Mouse (Mus musculus) T-helper 2 cell (primary cell): ENCODE results near the gene Oasl2.
"Not testable (repeated sequence)": the region's sequence is repeated elsewhere in the genome, so short reads cannot be mapped to it uniquely, and the experiment has no call there.

ENCODE experiments used
- in situ Hi-C: fragments of 300-600 bp; cut with MboI, MseI; formaldehyde crosslinking; loops from one replicate; pipeline ENCODE4 v1.15.1; 2025; ENCODE audit warnings: high pct_unique_total_duplicates

Oasl2 gene

DNA sequence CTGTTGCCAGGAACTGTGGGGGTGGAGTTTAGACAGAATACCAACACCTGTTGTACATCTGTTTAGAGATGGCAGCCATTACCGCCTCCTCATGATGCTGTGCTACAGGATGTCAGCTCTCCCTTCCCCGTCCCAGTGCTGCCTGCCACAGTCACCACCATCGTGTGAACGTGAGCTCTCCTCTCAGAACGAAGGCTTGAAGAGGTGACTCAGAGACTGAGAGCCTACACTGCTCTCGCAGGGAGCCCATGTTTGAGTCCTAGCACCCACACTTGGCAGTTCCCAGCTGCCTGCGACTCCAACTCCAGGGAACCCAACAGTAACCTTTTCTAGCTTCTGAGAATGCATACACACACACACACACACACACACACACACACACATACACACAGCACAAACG, 18.1 kb downstream of the Oasl2 start:
- in situ Hi-C loops, result no loop called here

DNA sequence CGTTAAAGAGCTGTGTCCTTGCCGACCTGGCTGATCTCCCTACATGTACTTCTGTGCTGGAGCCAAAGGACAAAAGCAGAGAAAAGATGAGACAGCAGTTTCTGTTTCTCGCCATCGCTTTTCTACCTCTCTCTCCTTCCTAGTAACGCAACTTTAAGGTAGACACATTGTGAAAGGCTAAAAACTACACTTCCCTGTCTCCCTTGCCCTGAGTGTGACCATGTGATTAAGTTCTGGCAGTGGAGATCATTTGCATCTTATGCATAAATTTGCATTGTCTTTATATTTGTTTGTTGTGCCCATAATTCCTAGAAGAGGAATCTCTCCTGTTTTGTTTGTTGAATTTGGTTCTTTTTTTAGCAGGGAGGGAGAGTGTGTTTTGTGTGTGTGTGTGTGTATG, 19.1 kb downstream of the Oasl2 start:
- in situ Hi-C loops, result no loop called here

DNA sequence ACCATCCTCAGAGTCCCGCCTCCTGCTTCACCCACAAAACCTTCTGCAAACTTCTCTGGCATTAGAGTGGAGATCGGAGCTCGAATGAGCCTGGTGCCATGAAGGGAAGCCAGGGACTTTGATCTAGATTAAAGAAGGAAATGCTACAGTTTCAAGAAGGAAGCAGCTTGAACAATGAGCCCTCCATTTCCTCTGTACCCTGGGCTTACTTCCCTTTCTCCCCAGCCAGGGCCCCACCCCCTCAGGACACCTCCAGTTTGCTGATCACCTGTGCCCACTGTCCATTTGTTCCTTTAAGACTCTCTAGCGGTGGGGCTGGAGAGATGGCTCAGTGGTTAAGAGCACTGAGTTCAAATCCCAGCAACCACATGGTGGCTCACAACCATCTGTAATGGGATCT, 20.0 kb downstream of the Oasl2 start:
- in situ Hi-C loops, result no loop called here

DNA sequence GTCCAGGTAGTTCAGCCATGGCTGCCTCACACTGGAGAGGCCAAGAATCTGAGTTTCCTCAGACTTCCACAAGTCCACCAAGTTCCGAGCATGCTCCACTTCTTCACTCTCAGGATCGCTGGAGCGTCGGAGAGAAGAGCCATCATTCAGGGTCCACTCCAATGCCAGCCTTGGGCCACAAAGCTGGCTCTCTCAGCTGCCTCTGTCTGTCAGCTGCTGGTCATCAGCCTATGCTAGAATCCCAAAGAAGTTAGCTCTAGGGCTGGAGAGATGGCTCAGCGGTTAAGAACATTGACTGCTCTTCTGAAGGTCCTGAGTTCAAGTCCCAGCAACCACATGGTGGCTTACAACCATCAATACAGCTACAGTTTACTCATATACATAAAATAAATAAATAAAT, 20.6 kb downstream of the Oasl2 start:
- in situ Hi-C loops, result not testable (repeated sequence)

DNA sequence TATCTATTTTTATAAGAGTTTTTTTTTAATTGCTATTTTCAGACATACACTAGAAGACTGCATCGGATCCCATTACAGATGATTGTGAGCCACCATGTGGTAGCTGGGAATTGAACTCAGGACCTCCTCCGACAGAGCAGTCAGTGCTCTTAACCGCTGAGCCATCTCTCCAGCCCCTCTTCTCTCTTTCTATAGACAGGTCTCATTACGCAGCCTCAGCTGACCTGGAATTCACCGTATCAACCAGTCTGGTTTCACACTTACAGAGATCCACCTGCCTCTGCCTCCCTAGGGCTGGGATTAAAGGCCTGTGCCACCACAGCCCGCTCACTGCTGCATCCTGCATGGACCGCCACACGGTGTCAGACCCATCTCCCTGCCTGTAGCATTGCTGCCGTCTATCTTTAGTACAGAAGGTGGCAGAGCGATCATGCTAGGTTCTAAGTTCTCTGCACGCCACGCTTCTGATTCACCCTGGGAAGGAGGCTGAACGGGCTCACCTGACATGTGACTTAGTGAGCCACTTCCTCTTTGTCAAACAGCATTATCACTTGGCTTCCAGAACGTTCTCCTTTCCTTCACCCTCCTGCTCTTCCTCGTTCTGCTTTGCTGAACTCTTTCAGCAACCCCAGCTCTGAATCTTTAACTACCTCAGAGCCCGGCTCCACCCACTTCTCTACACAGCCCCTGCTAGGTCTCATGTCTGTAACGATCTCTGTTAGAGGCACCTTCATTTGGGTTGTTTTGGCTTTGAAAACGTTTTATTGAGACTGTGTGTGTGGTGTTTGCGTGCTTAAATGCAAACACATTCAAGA, 25.0 kb downstream of the Oasl2 start:
- in situ Hi-C loops, result no loop called here

DNA sequence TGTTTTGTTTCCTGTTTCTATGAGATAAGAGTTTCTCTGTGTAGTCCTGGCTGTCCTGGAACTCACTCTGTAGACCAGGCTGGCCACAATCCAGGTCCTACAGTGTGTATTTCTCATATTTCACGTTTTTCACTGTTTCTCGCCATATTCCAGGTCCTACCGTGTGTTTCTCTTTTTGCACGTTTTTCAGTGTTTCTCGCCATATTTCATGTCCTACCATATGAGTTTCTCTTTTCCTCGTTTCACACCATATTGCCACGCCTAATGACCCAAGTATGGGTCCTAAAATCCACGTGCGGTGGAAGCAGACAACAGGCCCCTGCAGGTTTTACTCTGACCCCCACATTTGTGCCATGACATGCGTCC, 25.6 kb downstream of the Oasl2 start:
- in situ Hi-C loops, result no loop called here

DNA sequence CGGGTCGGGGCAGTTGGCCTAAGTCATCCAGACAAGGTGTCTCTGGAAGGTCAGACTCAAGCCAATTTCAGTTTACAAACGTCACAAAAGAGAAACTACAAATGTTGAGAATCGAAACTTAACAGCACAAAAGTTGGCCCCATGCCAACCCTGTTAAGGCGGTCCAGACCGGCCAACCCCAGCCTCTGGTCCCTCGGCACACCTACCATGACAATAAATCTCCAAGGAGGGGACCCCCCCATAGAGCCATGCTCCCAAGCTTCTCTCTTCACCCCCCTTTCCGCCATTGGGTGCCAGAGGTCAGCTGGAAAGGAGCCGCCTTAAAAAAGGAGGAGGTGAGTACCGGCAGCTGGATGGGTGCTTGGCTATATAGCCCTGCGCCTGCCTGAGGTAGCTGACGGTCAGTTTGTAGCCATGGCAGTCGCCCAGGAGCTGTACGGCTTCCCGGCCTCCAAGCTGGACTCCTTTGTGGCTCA, 26.3 kb downstream of the Oasl2 start, which contains the start of gene Oasl1:
Oasl1 (plus strand) TSS at position 243 of the 476 bp plus-strand sequence.
- in situ Hi-C loops, result no loop called here

DNA sequence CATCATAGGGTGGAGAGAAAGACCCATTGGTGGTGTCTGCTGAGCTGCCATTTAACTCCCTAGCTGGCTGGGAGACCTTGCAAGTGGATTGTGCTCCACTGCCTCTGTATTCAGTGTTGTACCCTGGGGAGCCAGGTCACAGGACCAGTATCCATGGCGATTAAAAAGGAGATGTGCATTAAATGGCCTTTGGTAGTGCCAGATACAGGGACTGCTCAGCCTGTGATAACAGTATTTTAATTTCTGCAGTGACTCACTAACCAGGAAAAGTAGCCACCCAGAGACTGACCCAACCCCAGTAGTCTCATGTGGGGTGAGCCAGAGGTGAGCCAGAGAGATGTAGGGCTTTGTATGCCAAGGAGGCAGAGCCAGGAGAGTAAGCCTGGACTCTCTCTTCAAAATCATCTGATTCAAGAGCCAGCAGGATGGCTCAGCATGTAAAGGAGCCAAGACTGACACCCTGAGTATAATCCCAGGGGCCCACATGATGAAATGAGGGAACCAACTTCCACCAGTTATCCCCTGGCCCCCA, 29.5 kb downstream of the Oasl2 start:
- in situ Hi-C loops, result no loop called here

DNA sequence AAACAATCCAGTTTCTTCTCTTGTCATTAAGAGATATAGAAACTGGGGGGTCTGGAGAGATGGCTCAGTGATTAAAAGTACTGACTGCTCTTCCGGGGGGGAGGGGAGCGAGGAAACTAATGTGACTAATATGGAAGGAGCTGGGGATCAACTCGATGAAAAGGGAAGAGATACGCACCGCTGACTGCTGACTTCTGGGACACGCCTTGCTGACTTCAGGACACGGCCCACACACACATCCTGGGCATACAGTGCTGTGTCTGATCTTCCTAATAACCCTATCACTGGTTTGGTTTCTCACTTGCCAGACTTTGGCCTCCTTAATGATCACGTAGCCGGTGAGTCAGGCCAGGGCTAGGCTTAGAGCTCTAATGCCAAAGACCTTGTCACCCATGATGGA, 30.0 kb downstream of the Oasl2 start:
- in situ Hi-C loops, result no loop called here

DNA sequence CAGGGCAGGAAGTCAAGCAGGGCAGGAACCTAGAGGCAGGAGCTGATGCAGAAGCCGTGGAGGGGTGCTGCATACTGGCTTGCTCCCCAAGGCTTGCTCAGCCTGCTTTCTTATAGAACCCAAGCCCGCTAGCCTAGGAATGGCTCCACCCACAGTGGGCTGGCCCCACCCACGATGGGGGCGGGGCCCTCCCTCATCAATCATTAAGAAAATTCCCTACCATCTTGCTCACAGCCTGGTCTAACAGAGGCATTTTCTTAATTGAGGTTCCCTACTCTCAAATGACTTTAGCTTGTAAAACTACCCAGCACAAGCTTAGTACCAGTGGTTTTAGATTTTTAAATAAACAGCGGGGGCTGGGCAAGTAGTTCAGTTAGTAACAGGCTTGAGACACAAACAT, 34.9 kb downstream of the Oasl2 start:
- in situ Hi-C loops, result no loop called here

DNA sequence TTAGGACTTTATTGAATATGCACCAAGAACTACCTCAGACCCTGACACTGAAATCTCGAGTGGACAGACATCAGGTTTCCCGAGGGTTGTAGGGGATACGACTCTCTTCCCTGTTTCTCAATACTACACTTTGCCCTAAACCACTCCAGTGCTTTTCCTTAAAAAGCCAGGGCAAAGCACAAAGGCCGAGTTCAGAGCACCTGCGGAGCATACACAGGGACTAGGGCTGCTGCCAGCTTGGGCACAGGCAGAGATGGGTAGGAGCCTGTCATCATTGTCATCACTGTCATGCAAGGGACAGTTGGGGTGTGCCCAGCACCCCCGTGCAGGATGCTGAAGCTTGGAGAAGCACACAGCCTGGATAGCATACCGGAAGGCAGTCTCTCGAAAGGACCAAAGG, 36.5 kb downstream of the Oasl2 start:
- in situ Hi-C loops, result no loop called here

DNA sequence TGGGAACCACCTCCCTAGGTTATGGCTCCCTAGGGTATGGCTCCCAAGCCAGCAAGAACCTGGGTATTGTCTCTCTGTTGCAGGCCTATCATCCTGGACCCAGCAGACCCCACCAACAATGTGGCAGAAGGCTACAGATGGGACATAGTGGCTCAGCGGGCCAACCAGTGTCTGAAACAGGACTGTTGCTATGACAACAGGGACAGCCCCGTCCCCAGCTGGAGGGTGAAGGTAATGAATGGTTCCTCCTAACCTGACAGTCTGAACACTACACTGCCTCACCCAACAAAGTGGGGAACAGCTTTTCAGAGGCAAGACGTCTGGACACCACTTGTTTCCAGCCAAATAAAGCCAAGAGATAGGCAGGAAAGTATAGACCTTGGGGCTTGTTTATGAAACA, 39.1 kb downstream of the Oasl2 start:
- in situ Hi-C loops, result no loop called here

DNA sequence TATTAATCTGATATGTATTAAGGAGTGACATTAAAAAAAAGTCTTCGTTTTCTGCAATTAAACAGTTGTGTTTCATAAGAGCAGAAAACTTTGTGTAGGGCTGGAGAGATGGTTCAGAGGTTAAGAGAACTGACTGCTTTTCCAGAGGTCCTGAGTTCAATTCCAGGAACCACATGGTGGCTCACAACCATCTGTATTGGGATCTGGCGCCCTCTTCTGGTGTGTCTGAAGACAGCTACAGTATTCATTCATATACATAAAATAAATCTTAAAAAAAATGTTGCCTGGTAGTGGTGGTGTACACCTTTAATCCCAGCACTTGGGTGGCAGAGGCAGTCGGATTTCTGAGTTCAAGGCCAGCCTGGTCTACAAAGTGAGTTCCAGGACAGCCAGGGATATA, 44.4 kb downstream of the Oasl2 start:
- in situ Hi-C loops, result not testable (repeated sequence)

DNA sequence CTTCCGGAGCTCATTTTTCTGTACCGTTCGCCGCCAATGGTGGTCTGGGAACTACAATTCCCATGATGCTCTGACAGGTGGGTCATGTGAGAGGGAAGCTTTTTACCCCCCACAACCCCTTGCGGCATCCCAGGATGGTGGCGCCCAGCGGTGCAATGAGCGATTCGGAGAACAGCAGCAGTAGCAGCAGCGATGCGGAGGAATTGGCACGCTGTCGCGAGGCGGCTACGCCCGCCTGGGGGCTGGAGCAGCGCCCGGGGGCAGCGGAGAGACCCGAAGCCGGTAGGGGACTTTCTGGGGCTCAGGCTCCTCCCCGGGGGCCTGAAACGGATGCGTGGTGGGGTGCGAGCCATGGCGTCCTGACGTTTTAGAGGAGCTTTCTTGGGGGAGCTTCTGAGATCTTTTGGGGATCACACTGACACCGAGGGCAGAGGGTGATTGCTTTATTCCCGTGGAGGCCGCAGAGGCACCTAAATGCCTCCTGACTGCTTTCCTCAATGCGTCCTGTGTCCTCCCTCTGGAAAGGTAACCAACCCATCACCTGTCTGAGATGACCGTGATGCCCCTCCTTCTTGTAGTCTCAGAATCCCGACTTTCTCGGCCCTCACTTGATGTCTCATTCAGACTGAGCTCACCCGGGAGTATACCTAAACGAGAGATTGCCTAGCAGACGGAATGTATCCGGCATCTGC, 45.5 kb downstream of the Oasl2 start, which contains the start of gene 2210016L21Rik:
2210016L21Rik (plus strand) TSS at position 85 of the 692 bp plus-strand sequence.
- in situ Hi-C loops, result no loop called here

DNA sequence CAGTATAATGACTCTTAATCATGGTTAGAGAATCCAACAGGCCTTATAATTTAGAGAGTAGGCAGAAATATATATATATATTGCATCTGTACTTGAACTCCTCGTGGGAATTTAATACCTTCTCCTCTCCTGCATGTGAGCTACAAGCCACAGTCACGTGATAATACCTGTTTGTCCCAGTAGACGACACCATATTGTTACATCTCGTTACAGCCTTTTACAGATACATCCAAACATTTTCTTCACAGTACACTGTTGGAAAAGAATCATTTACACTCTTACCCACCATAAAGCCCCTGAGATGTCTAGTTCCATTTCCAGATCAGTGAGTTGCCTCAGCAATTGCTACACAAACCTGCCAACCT, 46.0 kb downstream of the Oasl2 start:
- in situ Hi-C loops, result no loop called here

DNA sequence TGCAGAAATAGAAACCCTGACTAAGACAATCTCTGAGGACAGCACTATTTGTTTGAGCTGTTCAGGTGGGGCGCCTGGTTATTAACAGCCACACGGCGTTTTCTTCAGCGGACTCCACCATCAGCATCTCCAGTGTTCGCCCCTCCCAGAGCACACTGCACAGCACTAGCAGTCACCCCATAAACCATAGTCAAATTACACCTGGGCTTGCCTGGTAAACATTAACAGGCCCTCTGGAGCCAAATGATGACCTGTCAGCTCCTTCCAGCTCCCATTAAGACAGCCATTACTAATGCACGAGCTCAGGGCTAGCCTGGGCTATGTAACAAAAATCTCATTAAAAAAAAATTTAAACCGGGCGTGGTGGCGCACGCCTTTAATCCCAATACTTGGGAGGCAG, 48.3 kb downstream of the Oasl2 start:
- in situ Hi-C loops, result no loop called here

DNA sequence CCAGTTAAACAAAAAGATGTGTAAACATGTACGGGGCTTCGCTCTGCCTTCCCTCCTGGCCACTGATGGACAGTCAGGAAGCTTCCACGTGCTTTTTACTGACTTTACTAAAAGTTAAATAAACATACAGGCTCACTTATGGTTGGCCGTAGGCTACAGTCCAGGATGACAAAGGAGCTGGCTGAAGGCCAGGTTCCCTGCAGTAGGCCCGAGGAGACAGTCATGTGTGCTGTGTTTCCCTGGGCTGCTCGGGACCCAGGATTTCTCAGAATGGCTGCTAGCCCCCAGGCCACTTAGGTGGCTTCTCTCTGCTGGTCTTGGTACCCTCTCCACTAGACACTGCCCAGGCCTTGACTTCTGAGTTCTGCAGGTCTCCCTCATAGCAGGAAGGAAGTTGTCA, 52.2 kb downstream of the Oasl2 start:
- in situ Hi-C loops, result no loop called here

DNA sequence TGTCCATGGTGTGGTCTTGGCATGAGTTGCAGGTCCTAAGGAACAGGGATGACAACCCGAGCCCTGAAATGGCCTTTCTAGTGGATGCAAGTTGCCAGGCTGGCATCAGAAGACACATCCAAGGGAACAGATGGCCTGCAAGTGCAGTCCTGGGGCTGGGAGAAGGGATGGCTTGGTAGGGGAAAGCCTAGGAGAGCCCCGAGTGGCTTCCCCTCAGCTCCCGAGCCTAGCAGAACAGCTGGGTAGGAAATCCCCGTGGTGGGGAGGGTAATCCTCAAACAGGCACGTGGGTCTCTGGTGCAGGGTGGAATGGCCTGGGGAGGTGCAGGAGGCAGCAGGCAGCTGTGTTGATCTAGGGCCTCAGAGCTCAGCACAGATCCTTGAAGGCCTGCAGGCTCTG, 52.6 kb downstream of the Oasl2 start:
- in situ Hi-C loops, result no loop called here

DNA sequence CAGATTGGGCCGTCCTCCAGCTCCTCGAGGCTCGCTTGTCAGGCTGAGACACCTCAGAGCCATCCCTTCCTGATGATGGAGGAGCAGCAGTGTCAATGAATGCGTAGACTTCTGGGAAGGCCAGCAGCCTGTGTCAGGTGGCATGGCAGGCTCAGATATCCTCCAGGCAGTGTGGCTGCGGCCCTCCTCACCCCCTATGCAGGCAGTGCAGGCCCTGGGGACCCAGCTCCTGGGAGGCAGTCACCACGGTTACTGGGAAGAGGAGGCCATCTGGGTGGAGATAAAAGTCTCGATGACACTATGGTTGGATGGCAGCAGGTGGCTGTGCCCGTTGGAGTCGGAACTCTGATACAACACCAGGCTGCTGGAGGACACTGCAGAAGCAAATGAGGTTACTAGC, 53.1 kb downstream of the Oasl2 start:
- in situ Hi-C loops, result no loop called here

DNA sequence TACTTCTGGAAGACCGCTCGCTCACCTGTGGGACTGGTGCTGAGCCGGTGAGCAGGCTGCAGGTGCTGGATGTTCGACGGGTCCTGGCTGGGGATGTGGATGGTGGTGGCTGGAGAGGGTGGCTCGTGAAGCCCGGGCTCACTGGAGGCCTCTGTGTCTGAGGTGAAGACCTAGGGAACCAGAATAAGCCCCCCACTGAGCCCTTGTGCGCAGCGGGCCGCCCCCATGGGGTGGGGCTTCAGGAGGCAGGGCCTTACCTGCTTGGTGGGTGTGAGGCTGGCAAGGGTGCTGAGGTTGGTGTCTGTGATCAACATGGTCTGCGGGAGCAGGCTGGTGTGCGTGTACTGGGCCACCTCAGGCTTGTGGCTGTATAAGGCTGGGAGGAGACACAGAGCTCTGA, 53.9 kb downstream of the Oasl2 start:
- in situ Hi-C loops, result no loop called here

DNA sequence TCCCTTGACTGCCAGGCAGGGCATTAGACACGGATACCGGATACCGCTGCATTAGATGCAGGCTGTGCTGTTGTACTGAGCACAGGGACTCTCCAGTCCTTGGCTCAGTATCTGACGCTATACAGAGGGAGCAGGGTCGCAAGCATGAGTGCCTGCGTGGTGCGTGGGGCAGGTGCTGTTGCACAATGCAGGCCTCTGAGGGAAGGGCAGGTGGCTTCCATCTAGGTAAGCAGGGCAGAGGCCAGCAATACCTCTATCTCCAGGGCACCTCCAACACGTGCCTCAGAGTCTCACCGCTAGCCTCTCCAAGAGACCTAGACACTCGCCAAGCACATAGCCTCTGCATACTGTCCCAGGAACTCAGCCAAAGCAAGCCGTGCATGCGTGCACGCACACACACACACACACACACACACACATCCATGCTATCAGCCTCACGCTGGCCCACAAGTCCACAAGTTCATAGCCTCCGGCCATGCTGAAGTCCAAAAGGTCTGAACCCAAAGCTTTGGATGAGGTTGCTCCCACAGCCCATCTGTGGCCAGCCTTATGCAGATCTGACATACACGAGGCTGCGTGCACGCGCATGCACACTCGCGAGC, 54.6 kb downstream of the Oasl2 start:
- in situ Hi-C loops, result no loop called here

DNA sequence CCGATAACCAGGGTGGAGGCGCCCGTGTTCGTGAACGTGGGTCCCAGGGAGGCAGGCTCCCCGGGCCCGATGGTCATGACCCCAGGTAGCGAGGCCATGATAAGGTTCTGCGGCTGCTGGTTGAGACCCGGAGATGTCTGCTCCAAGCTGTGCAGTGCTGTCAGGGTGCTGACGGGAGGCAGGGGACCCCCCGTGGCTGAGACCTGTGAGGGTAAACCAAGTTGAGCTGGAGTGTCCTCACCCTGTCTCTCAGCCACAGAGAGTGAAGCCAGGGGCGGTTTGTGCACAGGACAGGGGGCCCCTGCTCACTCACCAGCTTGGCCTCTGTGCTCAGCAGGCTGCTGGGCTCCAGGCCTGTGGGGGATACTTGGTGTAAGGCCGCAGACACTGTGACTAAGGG, 56.6 kb downstream of the Oasl2 start:
- in situ Hi-C loops, result no loop called here

DNA sequence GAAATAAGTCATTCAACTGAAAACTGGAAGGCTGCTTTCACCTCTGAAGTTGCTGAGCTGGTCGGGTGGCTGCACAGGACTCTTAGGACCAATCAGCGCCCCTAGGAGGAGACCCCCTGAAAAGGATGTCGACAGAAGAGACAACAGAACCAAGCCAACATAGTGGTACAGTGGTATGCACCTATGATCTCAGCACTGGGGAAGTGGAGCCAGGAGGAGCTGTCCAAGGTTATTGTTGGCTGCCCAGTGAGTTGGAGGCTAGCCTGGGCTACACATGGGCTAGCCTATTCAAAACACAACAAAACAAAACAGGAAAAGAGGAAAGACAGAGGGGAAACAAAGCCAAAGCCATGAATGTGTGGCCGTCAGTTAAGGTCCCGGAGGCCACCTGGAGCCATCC, 61.3 kb downstream of the Oasl2 start:
- in situ Hi-C loops, result no loop called here
